Mouse (Mus musculus): ENCODE measurements at regions not wholly inside any gene's neighbourhood (a gene's known extent, or its start where the extent isn't known, plus 50 kb on each side); places are given as distances from the start of the nearest gene placed in this dataset.

DNA sequence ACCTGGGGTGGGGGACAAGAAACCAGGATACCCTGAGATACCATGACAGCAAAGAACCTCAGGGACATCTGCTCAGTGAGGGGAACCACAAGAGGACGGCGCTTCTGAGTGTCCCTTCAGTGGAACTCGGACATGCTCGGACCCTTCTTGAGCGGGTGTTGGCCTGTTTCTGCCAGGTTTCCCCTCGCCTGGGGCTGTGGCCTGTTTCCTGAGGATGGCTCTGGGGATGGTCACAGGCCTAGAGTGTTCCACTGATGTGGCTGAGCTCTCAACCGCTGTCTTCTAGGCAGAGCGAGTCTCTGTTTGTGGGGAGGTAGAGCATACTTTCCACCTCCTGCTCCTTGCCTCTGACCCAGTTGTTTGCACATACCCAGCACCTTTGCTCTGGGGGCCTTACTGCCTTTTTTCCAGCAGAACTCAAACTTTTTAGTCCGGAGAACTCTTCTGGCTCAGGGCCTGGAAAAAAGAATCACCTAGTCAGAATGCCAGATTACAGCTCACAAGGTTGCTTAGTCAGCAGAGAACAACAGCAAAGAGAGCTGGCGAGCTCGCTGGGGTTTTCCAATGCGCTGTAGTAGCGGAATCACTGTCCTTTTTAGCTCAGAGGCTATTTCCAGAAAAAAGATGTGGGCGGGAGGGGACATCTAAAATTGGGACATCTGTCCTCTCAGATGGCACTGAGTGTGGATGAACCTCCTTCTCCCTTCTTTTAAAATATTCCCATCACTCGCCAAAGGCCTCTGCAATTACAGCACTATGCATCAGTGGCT is 65.3 kb downstream of the Med10 start:
- no peak for DNase-seq (ENCODE audit: low spot score in 2 of 2)

DNA sequence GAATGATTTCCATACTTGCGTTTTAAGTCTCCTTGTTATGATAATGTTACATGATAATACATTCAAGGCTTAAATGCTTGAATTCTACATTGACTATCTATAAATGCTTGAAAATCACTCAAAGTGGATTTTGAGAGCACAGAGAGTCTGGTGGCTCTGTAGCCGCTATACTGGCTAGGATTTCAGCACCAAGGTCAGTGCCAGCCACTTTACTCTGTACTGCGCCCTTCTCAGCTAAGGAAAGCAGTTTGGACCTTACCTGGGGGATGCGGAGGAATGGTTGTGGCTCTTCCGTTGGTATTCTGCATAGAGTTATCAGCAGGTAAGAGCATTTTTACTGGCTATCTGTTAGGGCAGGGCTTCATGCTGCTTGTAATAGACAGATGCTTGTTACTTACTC is 94.3 kb downstream of the Med10 start:
- no peak for DNase-seq (ENCODE audit: low spot score in 2 of 2)

DNA sequence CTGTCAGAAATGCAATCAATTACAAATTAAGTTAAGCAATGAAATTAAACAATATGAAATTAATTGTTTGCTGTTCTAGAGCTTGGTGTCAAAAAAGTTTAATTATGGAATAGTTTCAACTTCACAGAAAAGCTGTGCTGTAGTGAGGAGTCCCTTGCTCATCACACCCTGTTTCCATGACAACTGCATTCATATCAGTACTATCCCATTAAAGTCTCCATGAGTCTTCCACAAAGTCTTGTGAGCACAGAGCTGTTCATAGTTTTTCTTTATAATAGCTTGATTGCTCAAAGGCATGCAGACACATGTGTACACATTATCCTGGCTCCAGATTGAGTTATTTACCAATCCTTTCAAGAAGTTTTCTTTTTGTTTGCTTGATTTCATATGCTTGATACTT is 98.9 kb downstream of the Med10 start:
- DNase-seq (ENCODE audit: low spot score in 2 of 2), result no peak

DNA sequence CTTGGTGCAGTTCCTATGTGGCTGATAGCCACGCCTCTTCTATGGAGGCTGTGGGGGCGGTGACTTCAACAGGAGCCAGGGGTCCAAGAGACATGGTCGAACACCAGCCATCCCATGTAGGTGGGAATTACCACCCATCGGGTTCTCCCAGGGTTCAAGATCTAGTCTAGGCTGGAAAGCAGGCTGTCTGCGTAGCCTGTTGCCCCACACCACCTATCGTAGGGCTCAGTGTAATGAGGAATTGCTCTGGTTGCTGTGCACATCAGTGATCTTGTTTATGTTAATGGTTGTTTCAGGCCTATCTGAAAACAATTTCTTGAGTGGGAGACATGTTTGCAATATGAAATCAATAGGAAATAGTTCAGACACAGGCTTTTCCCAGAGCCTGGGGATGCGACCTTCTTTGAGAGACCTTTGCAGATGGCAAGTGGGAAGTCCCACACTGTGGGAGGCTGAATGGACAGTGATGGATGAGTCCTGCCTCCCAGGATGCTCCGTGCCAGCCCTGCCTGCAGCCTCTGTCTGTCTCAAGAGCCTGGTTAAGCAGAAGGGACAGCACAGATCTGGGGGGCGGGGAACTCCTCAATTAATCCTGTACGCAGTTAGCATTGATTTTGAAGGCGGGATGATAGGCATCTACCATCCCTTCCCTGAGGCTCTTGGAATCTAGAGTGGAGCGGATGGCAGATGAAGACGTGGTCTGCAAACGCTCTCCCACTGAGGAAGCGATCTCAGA is 104.8 kb downstream of the Med10 start:
- no peak for DNase-seq (ENCODE audit: low spot score in 2 of 2)

DNA sequence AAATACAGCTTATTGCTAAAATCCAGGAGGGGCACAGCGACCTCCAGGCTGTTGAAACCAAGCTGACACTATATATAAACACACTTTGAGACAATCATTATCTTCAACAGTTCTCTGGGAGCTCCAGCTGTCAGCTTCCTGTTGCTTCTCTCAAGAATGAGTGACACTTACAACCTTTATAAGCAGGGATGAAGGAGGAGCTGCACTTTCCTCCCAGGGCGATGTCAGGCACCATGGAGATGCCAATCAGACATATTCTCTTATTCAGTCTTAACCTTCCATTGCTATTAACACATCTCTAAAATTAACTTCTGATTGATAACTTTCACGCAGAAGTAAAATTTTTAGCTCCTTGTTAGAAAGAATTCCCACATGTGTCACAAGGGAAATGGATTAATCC is 113.6 kb downstream of the Med10 start:
- DNase-seq (ENCODE audit: low spot score in 2 of 2), result no peak

DNA sequence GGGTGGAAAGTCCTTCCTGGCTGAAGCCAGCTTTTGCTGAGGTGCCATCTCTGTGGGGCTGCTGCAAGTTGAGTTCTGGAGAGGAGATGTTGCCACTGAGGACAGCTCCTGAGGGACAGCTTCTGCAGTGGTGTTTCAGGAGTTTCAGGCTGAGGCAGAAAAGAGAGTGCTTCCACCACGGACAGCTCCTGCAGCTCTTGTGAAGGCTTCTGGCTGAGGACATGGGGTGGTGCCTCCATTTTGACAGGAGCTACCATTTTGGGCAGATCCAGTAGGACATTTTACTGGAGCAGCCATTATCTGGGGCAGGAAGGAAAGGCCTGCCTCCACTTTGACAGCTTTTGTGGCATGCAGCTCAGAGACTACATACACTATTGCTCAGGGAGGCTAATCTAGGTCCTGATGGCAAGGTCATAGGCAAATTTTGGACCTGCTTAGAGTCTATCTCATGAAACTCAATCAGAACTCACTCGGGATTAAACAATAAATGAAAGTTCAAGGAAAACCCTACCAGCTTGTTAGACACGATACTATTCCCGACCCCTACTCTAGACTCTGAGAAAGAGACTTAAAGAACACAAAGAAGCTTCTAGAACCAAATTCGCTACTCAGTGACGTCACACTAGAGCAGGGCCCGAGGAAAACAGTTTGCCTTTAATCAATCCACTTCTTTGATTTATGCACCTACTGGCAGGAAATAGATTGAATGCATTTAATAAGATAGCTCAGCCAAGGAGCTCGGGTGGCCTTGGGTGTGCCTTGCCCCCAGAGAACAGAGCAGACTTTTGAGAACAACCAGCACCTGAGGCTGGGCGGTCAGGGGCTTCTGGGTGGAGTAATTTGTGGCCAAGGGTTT is 130.7 kb downstream of the Med10 start:
- DNase-seq (ENCODE audit: low spot score in 2 of 2), result no peak

DNA sequence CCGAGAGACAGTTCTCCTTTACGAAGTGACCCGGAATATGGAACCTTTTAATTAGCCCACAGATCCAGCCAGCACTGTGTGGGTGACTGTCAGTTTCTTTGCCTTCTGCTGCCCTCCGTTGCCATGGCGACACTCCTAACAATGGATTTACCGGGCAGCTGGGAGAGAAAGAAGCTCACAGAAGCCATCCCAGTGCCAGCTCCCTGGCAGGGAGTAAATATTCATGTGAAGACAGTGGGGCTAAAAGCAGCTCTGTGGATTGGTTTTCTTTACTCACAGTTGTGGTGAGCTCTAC is 131.3 kb downstream of the Med10 start:
- DNase-seq (ENCODE audit: low spot score in 2 of 2), result peak; percentile 36 to 83

DNA sequence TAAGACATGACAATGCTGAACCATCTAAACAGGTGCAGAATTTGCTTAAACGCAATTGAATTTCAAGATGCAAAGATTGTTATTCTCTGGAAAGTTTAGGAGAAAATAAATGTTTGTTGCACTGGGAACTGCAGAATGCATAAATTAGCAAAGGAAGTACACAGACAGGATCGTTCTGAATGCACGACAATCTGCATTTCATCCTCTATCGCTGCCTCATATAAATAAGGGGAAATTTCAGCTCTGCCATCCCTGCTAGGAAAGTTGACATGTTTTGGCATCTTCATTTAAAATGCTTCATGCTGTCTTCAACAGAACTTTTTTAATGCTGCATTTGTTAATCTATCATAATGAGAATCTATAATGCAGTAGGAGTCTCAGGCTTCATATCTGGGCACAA is 137.6 kb downstream of the Med10 start:
- DNase-seq (ENCODE audit: low spot score in 2 of 2), result no peak

DNA sequence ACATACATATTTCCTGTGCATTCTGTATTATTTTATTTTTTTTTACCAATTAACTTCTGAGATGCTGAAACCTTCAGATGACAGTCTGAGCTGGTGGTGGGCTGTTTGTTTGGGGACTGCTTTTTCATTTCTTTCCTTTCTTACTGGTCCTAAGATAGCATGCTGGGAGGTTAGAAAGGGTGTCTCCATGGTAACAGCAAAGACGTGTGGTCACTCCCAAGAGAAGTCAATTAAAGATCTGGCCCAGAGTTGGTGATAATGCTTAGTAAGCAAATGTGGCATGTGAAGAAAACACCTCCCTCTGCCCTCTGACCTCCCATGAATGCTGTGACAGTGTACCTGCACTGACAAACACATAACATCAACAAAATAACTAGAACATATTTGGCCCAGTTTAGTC is 142.5 kb downstream of the Med10 start:
- DNase-seq (ENCODE audit: low spot score in 2 of 2), result no peak

DNA sequence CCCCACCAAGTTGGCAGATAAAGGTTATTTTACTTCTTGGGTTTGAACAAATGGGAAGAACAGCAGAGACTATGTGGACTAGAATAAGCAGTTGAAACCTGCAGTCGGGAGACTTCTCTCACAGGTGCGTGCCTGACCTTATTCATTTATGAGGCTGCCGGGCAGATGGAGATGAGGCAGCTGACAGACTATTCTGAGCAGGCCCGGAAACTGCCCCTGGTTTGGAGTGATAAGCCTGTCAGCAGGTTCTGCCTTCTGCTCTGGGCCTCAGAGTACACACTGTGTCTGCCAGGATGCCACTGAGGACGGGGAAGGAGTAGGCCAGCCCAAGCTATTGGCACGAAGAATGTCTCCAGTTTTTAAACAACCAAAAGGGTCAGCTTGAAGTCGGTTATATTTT is 144.4 kb downstream of the Med10 start:
- peak in 1 of 2 experiments; percentile 13 for DNase-seq (ENCODE audit: low spot score in 2 of 2)

DNA sequence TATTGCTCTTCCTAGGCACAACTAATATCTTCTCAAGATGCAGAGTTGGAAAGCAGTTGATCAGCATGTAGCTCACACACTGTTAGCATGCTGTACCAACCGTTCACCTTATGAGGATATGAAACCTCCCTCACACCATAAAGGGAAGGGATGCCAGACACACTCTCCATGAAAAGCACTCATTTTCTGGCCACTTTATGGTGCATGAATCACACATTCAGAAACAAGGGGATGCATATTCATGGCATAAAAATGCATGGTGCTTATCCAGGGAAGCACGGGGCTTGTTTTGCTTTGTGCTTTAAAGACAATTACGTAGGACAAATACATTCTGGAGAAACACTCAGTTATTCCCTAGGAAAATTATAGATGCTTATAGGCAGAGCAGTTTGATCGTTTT is 149.9 kb downstream of the Med10 start:
- no peak for DNase-seq (ENCODE audit: low spot score in 2 of 2)

DNA sequence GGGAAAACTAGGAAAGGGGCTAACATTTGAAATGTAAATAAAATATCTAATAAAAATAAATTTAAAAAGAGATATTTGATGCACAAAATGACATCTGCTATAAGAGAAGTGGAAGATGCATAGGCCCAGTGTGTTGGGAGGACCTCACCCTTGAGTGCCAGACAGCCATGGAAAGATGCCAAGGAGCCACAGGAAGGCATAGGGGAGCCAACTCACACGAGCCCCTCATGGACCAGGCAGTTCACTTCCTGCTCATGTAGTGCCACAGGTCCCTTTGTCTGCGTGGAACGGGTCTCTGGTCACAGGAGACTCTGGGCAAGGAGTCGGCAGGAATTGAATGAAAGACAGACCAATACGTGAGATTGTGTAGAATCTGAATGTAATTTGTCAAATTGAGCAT is 152.0 kb downstream of the Med10 start:
- peak in 1 of 2 experiments; percentile 33 for DNase-seq (ENCODE audit: low spot score in 2 of 2)

DNA sequence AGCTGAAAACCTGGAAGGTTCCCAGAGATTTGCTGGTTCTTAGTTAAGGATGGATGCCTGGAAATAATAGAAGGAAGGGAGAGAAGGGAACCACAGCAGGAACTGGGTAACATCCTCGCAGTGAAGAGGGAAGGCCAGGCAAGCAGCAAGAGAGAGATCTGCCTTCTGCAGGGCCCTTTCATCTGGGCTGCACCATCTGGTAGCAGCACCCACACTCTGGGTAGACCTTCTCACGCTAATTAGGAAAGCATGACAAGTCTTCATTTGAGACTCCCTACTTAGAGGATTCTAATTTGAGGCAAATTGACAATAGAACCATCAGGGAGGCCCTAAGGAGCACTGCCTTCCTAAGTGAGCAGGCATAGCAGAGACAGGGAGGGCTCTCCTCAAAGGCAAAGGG is 153.3 kb downstream of the Med10 start:
- no peak for DNase-seq (ENCODE audit: low spot score in 2 of 2)

DNA sequence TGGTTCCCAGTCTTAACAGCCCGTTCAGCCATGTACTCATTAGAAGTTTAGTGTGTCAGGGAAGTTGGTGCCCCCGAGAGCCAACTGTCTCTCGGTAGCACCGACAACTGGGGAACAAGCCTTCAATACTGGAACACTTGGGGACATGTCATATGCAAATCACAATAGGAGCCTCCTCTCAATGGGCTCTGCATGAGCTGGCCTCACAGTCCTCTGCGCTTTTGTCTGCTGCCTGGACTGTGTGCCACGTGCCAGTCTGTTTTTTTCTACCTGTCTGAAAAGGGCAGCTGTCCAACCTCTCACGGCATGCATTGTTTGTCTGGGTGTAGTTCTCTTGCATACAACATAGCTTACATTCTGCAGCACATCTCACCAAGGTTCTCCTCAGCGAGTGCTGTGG is 161.7 kb downstream of the Med10 start:
- no peak for DNase-seq (ENCODE audit: low spot score in 2 of 2)

DNA sequence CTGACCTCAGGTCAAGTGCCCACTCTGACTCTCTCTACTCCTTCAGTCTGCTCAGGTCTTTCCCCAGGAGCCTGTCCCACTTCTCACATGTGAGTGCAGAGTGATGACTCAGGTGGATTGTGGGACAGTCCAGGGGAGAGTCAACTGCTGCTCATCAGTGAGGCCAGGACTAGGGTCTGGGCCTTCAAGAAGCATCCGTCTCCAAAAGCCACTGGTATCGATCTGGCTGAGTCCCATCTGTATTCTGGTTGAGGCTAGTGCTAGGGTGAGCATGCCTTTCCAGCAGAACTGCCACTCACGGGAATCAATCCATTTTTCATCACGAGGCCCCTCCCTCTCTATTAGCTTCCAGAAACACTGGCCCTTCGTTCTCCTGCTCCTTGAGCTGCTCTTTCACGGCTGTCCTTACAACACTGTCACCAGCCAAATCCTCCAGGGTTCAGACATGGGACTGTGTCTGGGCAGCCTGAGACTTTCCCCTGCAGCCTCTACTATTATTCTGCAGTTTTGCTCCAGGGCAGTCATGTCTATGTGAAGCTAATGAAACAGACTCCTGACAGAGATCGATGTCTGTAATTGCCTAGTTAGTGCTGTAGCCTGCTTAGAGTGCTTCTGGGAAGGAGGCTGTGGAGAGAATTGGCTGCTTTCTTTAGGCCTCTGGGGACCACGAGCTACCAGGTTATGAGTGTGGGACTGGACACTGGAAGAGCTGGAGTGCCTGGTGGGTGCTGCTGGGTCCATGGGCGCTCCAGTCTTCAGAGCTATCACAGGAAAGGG is 169.3 kb downstream of the Med10 start:
- DNase-seq (ENCODE audit: low spot score in 2 of 2), result no peak

DNA sequence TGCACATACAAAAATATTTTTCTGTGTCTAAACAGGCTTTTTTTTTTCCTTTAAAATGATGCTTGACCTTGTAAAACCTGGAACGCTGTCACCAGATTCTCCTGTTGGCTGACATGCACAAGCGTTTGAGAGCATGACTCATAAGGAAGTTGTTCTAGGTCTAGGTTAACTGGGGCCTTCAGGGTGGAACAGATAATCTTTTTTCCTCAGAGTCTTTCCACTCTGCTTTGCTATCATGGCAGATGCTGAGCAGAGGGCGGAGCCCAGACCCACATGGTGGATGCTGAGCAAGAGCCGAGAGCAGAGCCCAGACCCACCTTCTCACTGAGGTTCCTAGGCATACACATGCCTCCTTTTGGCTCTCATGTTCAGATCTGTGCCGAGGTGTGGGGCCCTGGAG is 172.6 kb downstream of the Med10 start:
- no peak for DNase-seq (ENCODE audit: low spot score in 2 of 2)

DNA sequence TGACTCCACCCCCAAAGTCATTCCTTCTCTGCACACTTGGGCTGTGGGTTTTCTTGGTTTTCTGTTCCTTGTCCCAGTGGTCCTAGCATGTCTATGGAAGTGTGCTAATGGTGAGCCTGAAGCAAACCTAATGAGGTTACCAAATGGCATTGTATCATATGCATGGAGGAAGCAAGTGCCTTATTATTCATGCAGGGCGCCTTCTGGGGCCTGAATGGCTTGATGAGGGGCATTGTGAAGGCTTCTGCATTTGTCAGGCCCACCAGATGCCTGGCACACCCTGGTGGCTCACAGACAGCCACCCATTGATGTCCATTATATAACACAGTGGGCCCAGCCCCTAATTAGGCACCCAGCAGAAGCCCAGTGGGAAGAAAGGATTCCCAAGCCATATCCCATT is 182.0 kb downstream of the Med10 start:
- no peak for DNase-seq (ENCODE audit: low spot score in 2 of 2)

DNA sequence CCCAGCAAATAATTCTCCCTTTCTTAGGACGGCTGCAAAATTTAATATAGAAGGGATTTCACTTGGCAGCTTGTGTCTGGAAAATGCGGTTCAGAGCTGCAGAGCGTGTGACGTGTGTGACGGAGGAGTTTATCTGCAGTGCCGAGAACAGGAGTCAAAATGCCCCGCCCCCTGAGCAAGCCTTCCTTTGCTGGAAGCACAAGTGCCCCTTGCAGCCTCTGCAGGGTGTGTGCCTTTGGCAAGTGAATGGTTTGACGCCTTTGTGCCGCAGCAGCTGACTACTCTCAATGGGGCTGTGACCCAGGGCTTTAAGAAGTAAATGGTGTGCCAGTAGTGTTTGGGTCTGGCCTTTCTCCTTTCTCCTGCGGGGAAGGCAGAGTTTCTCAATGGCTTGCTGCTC is 185.0 kb downstream of the Med10 start:
- peak in 1 of 2 experiments; percentile 19 for DNase-seq (ENCODE audit: low spot score in 2 of 2)

DNA sequence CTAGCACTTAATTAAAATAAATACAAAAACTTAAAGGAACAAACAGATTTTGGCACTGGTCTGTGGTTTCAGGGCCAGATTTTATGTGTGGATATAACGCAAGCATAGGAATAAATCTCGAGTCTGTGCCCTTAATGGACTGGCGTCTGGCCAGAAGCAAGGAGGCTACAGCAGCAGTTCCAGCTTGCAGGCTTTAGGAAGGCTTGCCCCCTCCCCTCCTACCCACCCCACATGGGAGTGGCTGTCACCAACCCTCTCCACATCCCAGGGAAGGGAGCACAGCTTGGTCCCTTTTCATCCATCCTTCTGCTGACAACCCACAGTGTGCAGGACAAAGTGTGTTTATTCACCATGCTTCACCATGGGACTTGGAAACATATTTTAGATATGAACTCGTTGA is 186.1 kb downstream of the Med10 start:
- peak in 1 of 2 experiments; percentile 48 for DNase-seq (ENCODE audit: low spot score in 2 of 2)

DNA sequence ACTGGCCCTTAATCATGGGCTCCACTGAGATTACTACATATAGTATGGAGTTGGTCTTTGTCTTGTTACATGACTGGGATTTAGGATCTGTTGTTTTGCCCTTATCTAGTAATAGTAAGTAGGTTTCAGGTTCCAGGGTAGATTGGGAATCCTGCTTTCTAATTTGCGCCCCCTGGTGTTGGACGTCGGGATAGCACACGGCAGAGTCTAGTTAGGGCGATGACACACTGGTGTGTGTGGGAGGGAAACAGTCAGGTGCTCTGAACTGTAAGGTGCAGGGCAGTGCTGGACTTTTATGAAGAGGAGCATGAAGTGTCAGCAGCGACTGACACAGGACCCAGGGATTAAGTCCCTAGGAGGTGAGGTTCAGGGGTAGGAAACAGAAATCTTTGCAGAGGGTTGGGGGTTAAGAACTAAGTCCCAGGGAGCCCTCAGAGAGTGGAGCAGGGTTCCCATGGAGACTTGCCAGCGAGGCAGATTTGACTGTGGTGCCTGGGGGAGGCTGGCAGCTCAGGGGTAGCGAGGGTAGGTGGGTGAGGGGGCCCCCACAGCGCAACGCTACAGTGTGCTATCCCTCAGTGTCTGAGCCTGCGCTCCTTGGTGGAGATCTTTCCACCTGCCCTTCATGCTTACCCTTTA is 189.2 kb downstream of the Med10 start:
- DNase-seq (ENCODE audit: low spot score in 2 of 2), result peak; percentile 75 to 82

DNA sequence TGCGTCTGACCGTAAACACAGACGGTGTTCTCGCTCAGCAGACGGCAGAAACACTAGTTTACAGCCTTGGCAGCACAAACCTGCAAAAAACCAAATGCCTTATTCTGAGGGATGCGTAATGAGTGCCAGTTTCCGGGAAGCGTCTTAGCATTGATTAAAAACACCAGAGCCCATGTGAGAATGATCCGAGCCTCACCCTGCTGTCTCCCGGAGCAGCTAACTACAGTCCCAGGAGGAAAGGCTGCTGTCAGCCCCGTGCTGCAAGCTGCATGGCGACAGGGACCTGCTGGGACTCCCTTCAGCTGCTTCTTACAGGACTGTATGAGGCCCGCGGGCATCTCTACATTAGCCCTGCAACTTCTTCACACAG is 189.7 kb downstream of the Med10 start:
- DNase-seq (ENCODE audit: low spot score in 2 of 2), result no peak

Data from cerebellum, postnatal 4 days (tissue).